Mouse (Mus musculus) embryonic fibroblast, embryonic 13.5 days (primary cell): Measurements from ENCODE around the gene Clmn.

ENCODE experiments used
- CTCF ChIP-seq: IDR thresholded peaks from 2 replicates; pipeline ENCODE4 v1.5.1; 2011; ENCODE audit warnings: mild to moderate bottlenecking, control low read depth, low read length, moderate library complexity, borderline replicate concordance; ENCODE audit not compliant: insufficient read depth
- POLR2A ChIP-seq: IDR thresholded peaks from 2 replicates; pipeline ENCODE4 v1.6.1; 2011; ENCODE audit warnings: low read depth, mild to moderate bottlenecking, control low read depth, low read length, moderate library complexity

GRCm38 (mm10) chr12:104743687-104744086 lies 121.2 kb downstream of the Clmn start:
- TF ChIP-seq CTCF = no peak
- no peak for TF ChIP-seq POLR2A
